Mouse (Mus musculus) midbrain, embryonic 16.5 days (tissue): ENCODE data around the gene Gm2030. TPM values are rescaled to one million over a fixed set of nuclear protein-coding genes. Genes with fewer than 3 reads are reported as not detected.
"Not testable (repeated sequence)": the region's sequence is repeated elsewhere in the genome, so short reads cannot be mapped to it uniquely, and the experiment has no call there.

Experiments used
- ATAC-seq: fragments of 200-750 bp; cut with Nextera tagmentation; 2 replicates; pipeline ENCODE4 v1.8.0; 2017; ENCODE audit warnings: moderate TSS enrichment
- H3K27ac ChIP-seq: fragments of 300-500 bp; sonication (generic); 2 replicates; pipeline ENCODE4 v1.5.1; 2014; ENCODE audit warnings: mild to moderate bottlenecking, low read length, mixed read lengths
- H3K27me3 ChIP-seq: fragments of 300-500 bp; sonication (generic); 2 replicates; pipeline ENCODE4 v1.6.1; 2014; ENCODE audit warnings: low read depth, low read length, mixed read lengths; ENCODE audit not compliant: control insufficient read depth, insufficient read depth
- H3K36me3 ChIP-seq: fragments of 300-500 bp; sonication (generic); 2 replicates; pipeline ENCODE4 v1.6.1; 2014; ENCODE audit warnings: mild to moderate bottlenecking, low read length, moderate library complexity, mixed read lengths; ENCODE audit not compliant: control insufficient read depth, insufficient read depth
- H3K4me1 ChIP-seq: fragments of 300-500 bp; sonication (generic); 2 replicates; pipeline ENCODE4 v1.6.1; 2014; ENCODE audit warnings: mild to moderate bottlenecking, low read length, mixed read lengths; ENCODE audit not compliant: control insufficient read depth, insufficient read depth
- H3K4me2 ChIP-seq: fragments of 300-500 bp; sonication (generic); 2 replicates; pipeline ENCODE4 v1.6.1; 2014; ENCODE audit warnings: mild to moderate bottlenecking, low read length, mixed read lengths
- H3K4me3 ChIP-seq: fragments of 300-500 bp; sonication (generic); 2 replicates; pipeline ENCODE4 v1.5.1; 2014; ENCODE audit warnings: low read depth, mild to moderate bottlenecking, low read length, moderate library complexity, mixed read lengths
- H3K9ac ChIP-seq: fragments of 300-500 bp; sonication (generic); 2 replicates; pipeline ENCODE4 v1.6.1; 2014; ENCODE audit warnings: low read depth, low read length, mixed read lengths
- H3K9me3 ChIP-seq: fragments of 300-500 bp; sonication (generic); replicated peaks from 2 replicates; pipeline ENCODE4 v1.6.1; 2014; ENCODE audit warnings: mild to moderate bottlenecking, low read length, mixed read lengths; ENCODE audit not compliant: control insufficient read depth, poor library complexity, severe bottlenecking
- WGBS: fragments of 180-500 bp; shearing (Covaris S2); extraction: QIAGEN DNeasy Blood & Tissue Kit; methylation state at CpG from one replicate; pipeline ENCODE4 v1.1.7; 2014; 5-methylcytosine and 5-hydroxymethylcytosine counted together
- polyA plus RNA-seq: library from polyadenylated mRNA; unstranded; fragments of >200 nt; fragmentation: Nextera tagmentation; extraction: Ambion mirVana; gene quantifications from 2 replicates; pipeline ENCODE4 v1.2.1, GENCODE M21; 2015

Gene Gm2030
- not detected in 2 replicates for polyA plus RNA-seq

GRCm38 (mm10) chrX:26309944-26310343 is at the start of gene Gm2030:
Gene Gm2030, minus strand, starts transcription at chrX:26310044.
- H3K4me2 ChIP-seq, H3K9ac ChIP-seq, H3K4me1 ChIP-seq, H3K4me3 ChIP-seq, ATAC-seq, H3K36me3 ChIP-seq, H3K27ac ChIP-seq, H3K27me3 ChIP-seq, H3K9me3 ChIP-seq: not testable (repeated sequence)
- WGBS: 70% methylated on average over 3 of the region's 4 CpGs

Other genes starting within 250 kb of the Gm2030 start
- not detected in 2 replicates for gene Gm2012, start 78.7 kb downstream of the Gm2030 start, polyA plus RNA-seq
- gene Slx, start 235.5 kb upstream of the Gm2030 start, polyA plus RNA-seq: not detected in 2 replicates